Mouse (Mus musculus) MN1 (cell line): Measurements from ENCODE around the gene Lsm2.

Source experiments
- DNase-seq: peaks from one replicate; pipeline ENCODE4 v3.0.0-alpha.2; 2016; ENCODE audit warnings: low spot score

The Lsm2 gene

DNA sequence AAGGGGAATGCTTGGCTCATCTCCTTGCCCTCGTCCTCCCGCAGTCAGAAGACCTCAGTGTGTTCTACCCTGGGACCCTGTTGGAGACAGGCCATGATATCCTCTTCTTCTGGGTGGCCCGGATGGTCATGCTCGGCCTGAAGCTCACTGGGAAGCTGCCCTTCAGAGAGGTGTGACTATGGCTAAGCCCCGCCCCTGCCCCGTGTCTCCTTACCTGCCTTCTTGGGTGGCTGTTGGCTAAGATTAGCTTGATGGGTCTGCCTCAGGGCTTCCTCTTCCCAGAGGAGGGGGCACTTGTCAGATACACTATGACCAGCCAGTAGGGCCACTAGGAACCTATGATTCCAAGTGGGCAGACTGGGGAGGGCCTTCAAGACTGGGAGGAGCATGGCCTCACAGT, 31.6 kb downstream of the Lsm2 start:
- no peak for DNase-seq

DNA sequence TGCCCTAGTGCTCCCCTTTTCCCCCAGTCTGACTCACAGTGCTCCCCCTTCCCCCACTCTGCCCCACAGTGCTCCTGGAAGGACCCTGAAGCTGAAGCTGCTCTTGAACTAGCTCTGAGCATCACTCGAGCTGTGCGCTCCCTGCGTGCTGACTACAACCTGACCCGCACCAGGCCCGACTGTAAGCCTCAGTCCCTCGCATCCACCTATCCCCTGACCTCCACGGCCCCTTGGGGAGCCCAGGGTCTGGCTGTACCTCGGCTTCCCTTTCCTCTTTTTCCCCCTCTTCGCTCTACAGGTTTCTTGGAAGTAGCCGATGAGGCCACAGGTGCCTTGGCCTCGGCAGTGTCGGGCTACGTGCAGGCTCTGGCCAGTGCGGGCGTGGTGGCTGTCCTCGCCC, 33.6 kb downstream of the Lsm2 start:
- DNase-seq, result no peak

DNA sequence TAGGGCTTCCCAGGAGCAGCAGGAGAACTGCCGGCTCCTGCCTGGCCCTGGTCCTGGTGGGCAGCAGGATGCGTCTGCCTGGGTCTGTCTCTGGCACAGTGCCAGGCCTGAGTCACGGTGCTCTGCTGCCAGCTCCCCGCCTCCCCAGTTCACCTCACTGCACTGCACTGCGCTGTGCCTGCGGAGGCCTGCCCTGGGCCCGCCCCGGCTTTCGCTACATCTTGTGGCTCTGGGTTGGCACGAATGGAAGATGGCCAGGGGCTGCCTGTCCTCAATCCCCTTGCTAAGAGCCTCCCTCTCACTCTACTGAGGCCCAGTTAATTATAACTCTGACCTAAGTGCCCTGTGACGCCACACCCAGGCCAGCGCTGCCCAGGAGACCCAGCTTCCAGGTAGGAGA, 34.7 kb downstream of the Lsm2 start, which contains the start of gene Vwa7:
Gene Vwa7, plus strand, starts transcription at position 204 of the 400 bp plus-strand sequence.
- DNase-seq, result peak; percentile 94

DNA sequence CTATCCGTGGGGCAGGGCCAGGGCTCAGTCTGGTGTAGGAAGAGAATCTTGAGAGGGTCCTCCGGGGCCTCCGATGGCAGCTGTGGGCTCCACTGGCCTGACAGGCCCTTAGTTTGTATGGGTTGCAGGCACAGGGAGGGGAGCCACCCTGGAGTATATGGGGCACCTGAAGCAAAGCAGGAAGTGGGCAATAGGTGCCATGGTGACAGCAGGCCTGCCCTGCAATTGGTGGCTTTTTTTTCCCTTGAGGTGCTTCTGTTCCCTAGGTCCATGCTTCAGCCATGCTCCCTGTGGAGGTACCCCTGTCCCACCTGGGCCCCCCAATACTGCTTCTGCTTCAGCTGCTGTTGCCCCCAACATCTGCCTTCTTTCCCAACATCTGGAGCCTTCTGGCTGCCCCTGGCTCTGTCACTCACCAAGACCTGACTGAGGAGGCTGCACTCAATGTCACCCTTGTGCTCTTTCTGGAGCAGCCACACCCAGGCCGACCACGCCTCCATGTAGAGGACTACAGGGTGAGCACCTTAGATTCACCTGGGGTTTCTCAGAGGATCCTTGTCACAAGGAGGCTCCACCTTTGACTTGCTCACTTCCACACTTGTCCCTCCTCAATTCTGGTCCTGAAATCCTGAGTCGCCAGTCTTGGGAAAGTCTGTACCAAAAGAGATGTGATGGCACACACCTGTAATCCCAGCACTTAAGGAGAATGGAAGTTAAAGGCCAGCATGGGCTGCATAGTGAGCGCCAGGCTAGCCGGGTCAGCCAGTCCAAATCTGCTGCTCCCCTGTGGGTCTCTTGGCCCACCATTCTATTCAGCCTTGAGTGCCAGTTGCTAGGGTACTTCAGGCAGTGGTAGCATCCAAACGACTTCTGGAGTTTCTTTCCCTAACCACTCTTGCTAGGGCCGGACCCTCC, 35.4 kb downstream of the Lsm2 start:
- no peak for DNase-seq

DNA sequence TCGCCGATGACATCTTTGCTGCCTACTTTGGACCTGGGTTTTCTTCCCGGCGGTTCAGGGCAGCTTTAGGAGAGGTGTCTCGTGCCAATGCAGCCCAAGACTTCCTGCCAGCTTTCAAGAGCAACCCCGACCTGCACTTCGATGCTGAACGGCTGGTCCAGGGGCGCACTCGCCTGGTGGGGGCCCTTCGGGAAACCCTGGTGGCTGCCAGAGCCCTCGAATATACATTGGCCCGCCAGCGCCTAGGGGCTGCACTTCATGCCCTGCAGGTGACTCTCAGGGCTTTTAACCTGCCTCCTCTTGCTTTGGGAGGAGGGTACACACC, 36.0 kb downstream of the Lsm2 start:
- DNase-seq, result no peak

DNA sequence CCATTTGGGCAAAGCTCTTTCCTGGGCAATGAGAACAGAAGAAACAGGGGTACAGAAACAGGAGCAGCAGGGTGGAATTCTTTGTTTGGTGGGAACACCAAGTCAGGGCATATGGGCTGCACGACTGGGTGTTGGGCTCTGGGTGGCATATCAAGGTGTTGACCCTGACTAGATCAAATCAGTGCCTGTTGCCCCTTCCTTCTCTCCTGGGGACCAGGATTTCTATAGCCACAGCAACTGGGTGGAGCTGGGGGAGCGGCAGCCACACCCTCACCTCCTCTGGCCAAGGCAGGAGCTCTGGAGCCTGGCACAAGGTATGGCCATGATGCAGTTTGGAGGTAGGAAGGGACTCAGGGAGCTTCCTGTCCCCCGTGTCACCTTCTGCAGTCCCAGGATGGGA, 36.5 kb downstream of the Lsm2 start:
- no peak for DNase-seq

DNA sequence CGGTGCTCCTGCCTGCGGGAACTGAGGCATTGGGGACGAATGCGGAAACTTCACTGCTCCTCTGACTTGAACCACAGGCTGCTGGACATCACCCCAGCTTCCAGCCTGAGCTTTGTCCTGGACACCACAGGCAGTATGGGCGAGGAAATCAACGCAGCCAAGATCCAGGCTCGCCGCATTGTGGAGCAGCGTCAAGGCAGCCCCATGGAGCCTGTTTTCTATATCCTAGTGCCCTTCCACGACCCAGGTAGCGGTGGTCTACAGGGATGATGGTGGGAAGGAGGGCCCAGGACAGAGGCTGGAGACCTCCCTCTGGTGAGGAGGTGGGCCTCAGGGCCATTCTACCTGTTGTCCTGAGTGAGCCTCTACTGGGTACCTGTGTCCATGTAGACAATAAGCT, 38.2 kb downstream of the Lsm2 start:
- no peak for DNase-seq

DNA sequence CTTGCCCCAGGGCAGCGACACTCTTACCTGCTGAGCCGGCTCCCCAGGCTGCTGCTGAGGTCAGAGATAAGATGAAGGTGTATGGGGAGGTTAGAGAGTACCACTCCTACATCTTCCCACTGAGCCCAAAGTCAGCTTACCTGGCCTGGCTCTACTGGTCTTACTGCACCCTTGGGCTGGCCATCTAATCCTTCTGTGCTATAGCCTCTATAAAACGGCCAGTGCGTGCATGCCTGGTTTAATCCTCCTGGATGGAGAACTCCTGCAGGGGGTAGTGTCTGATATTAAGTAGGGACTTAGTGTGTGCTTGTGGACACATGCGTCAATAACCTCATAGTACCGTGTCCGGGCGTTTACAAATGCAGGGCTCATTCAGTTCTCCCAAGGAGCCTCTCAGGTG, 38.9 kb downstream of the Lsm2 start:
- no peak for DNase-seq

DNA sequence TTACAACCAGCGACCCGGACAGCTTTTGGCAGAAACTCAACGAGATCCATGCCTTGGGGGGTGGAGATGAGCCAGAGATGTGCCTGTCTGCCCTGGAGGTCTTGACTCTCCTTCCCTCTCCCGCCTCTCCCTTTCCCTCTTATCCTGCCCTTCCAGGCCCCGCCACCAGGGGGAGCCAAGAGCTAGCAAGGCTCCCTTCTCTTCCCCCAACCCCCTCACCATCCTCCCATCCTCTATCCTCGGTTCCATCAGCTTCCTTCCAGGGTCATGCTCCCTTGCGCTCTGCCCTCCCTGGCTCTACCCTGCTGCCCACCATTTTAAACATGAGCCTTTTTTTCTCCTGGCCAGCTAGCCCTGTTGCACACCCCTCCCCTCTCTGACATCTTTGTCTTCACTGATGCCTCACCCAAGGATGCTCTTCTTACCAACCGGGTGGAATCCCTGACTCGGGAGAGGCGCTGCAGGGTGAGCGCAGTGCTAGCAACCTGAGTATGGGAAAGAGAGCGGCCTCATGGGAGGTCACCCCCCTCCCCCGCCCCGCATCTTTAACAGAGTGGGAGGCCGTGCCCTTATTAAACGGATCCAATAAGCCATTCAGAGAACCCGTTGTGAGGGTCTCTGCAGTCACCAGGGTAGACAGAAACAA, 39.6 kb downstream of the Lsm2 start:
- DNase-seq, result peak; percentile 89

DNA sequence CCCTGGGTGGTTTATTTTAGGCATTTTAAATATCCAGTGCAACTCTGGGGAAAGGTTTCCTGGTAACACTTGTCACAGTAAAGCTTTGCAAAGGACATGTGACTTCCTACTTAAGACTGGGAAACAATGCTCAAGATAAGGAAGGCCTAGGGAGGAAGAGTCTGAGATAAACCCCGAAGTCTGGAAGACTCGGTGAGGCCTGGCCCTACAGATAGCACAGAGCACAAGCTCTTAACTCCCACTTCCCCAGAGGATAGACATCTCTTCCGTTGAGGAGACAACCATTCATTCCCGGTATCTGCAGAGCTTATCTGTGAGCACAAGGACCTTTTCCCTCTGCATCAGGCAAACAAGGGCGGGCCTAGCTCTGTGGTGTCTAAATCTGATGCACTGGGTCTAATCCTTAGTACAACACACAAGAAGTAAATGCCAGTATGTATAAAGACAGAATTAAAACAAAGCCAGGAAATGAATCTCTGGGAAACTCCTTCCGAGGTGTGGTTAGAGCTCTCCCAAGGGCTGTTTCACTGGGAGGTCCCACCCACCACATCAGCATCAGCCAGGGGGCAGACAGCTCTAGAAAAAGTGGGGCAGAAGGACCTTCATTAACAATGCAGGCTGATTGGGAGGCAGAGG, 40.3 kb downstream of the Lsm2 start:
- peak; percentile 55 for DNase-seq

DNA sequence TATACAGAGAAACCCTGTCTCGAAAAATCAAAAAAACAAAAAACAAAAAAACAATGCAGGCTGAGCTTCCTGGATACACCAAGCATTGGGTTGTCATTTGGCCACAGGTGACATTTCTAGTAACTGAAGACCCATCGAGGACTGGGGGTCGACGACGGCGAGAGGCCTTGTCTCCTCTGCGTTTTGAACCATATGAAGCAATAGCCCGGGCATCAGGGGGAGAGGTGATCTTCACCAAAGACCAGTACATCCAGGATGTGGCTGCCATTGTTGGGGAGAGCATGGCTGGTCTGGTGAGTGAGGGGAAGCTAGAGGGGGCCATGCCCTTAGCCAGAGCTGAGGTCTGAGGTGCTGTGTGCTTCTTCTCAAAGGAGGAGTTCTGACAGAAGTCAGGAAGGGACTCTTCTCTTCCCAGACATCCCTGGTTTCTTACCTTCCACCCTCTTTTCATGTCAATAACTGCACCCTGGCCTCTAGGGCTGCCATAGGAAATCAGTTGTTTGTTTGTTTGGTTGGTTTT, 40.9 kb downstream of the Lsm2 start:
- DNase-seq, result no peak

DNA sequence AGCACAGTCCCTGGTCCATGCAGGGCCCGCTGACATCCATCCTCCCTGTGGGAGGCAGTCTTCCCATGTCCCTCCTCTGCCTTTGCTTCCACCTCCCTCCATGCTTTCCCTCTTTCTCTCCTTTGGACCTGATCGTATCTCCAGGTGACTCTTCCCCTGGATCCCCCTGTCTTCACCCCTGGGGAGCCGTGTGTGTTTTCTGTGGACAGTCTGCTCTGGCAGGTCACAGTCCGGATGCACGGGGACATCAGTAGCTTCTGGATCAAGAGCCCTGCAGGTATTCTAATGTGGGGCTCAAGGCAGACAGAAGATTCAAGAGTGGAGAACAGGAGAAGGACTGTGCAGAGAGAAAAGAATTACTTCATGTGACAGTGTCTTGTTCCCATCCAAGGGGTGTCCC, 41.6 kb downstream of the Lsm2 start:
- DNase-seq, result no peak

DNA sequence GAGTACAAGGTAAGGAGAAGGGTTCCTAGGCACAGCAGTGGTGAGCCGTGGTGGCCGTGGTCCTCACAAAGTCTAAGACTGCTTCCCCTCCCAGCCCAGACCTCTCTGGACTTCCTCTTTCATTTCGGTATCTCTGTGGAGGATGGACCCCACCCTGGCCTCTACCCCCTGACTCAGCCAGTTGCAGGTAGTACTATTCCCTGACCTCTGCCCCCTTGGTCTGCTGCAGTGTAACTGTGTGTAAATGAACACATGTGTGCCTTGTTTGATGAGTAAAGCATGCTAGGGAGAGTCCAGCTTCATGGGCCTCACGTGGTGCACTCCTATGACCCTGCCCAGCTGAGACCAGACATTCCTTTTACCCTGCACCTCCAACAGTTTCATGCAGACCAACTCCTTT, 42.1 kb downstream of the Lsm2 start:
- no peak for DNase-seq

DNA sequence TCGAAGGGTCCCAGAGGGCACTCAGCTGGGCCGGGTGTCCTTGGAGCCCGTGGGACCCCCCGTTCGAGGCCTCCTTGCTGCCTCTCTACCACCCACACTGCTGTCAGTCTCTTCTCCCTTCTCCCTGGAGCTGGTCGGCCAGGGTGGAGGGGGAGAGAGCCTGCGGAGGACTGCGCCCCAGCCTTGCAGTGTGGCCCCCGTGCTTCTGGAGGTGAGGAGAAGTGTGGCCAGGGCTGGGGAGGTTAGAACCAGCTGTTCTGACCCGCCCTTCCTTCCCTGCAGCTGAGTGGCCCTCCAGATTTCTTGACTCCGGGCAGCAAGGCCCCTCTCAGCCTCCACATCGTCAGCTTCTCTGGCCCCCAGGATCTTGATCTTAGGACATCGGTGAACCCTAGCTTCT, 42.6 kb downstream of the Lsm2 start:
- no peak for DNase-seq

DNA sequence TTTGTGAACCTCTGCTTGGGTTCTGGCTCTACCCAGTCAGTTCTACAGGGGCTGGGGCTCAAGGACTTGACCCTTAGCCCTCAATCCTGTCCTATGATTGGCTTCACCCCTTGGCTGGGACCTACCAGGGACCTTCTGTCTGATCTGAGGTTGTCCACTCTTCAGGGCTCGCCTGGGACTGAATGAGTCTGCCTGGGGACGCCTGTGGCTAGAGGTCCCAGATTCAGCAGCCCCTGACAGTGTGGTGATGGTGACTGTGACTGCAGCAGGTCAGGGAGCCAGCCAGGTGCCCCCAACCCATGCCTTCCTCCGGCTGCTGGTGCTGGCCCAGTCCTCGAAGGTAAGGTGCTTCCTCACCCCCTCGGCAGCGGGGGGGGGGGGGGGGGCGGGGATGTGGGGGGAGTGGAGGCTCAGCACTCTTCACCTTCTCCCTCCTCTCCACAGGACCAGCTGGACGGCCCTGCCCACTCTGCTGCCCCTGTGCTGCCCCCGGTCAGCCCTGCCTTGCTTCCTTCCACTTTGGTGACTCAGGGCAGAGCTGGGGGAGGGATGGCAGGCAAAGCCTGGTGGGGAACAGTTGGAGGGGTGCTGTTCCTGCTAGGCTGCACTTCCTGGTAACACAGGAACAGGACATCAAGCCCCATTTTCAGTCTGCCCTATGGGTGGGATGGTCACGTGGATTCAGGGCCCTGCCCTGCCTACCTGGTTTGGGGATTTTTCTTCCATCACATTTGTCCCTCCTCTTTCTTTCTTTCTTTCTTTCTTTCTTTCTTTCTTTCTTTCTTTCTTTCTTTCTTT, 43.2 kb downstream of the Lsm2 start:
- no peak for DNase-seq

DNA sequence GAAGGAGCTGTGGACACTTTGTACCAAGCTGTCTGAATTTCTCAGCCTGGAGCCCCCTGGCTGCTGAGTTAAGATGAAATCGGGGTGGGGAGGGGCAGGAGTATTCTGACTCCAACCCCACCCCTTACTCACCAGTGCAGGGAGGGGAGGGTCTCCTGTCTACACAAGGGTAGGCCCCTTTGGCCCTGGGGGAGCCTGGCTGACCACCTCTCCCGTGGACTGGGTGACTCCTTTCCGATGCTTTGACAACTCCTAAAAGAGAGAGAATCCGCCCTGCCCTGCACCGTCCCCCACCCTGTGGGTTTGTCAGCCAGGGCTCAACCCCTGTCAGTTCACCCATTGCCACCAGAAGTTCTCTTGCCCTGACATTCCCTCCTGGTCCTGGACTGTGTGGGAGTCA, 44.5 kb downstream of the Lsm2 start:
- DNase-seq, result no peak

DNA sequence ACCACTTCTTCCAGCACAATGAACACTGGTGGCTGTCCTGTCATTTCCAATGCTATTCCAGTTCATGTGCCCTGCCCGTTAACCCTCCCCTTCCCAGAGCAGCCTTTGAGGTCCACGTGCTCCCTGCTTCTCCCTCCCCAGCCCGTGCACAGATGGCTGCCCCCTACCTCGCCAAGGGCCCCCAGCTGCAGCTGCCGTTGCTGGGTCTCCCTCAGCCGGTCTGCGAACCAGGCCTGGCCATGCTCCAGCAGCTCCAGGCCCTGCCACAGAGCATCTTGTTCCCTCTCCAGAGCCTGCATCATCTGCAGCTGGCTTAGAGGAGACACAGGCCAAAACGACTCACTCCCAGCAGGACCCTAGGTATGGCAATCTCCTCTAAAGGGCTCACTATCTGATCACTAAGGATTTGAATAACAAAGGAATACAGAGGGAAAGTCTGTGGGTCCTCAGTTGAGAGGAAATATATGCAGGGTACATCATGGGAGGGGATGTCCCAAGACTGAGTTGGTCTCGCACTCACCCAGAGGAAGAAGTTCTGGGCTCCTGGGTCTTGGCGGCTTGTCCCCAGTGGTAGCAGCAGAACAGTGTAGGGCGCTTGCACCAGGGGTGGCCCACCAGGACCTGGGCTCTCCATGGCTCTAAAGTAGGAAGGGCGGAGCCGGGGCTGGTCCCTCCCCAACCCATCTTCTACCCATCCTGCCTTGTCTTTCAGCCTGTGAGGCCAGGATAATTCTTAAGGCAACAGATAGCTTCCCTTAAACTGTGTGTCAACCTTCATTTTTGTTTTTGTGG, 45.8 kb downstream of the Lsm2 start, which contains the start of gene Sapcd1:
Gene Sapcd1, minus strand, starts transcription at position 740 of the 792 bp plus-strand sequence.
- peak; percentile 63 for DNase-seq

DNA sequence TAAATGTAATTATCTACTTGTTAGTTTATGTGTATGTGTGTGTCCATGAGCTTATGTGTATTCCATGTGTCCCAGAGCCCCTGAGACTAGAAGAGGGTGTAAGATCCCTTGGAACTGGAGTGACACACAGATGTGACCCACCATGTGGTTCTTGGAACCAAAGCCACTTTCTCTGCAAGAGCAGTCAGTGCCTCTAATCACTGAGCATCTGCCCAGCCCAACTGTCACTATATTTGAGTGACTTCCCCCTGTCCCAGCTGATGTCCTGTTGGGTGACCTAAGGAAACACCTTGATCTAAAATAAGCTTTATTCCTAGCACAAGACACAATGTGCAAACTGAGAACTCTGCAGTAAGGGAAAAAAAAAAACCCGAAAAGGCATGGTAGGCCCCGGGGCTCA, 46.7 kb downstream of the Lsm2 start:
- DNase-seq, result no peak

DNA sequence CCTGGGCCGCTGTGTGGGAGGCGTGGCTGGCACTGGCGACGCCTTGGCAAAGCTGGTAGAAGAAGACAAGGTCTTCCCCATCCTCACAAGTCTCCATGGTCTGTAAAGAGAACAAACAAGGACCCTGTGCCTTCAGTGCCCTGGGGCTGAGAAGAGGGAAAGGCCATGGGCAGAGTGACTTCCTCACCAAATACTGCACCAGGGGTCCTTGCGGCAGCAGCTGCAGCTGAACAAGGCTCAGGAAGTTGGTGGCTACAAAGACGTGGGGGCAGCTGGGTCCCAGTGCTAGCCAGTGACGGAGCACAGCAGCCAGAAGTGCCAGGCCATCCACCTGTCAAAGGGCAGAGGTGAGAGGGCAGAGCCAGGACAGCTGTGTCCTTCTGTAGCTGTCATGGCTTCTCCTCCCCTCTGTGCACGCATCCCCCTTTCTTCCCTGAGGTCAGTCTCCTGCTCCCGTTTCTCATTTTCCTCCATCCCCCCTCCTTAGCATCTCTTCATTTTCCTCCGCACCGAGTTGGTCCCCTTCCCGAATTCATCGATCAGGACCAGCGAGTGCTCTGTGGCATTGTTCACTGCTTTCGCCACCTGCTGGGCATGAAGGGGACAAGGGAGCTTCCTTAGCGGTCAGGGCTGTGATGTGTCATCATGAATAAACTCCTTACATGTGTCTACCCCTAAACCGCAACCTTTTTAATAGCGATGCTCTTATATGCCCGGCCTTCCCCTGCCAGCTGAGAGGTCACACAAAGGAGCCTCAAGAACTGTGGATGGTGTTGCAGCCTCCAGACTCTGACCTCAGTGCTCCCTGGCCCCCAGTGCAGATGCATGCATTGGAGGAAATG, 48.2 kb downstream of the Lsm2 start:
- no peak for DNase-seq

DNA sequence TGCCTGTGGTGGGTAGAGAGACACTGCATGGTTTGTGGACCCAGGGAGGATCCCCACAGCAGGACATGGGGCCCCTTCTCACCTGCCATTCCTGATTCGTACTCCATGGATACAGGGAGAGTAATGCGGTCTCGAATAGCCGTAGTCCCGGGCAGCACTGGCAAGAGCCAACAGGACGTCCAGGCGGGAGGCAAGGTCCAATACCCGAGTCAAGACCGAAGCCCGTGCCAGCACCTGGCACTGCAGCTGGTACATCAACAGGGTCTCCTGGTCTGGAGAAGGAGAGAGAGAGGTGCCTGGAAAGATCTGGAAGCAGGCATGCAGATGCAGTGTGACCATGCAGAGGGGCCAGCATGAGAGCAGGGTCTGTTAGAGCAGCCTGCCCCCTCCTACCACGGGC, 49.6 kb downstream of the Lsm2 start:
- no peak for DNase-seq
